Mouse (Mus musculus) myocyte (in vitro differentiated cells): Measurements from ENCODE around the gene Sos1.

Experiments used
- CEBPB ChIP-seq: IDR thresholded peaks from 2 replicates; pipeline ENCODE4 v1.6.1; 2011; ENCODE audit warnings: mild to moderate bottlenecking, moderate library complexity; ENCODE audit not compliant: poor library complexity, insufficient read depth, severe bottlenecking
- E2F4 ChIP-seq: IDR thresholded peaks from one replicate; pipeline ENCODE4 v1.6.1; 2011; ENCODE audit warnings: mild to moderate bottlenecking, control low read depth, moderate library complexity; ENCODE audit not compliant: insufficient read depth
- MAX ChIP-seq: IDR thresholded peaks from one replicate; pipeline ENCODE4 v1.6.1; 2011; ENCODE audit warnings: low read depth, mild to moderate bottlenecking, control low read depth
- MYOD1 ChIP-seq, 3 experiments: IDR thresholded peaks; one replicate each; pipeline ENCODE4 v1.6.1; 2011; ENCODE audit warnings: control low read depth in 2 of 3, low read depth in 2 of 3, mild to moderate bottlenecking in 2 of 3, moderate library complexity in 1 of 3; ENCODE audit not compliant: insufficient read length in 2 of 3, control insufficient read depth in 1 of 3
- MYOG ChIP-seq, 3 experiments: IDR thresholded peaks; one replicate each; pipeline ENCODE4 v1.6.1; 2011; ENCODE audit warnings: control low read depth in 2 of 3, low read depth in 2 of 3, mild to moderate bottlenecking in 2 of 3; ENCODE audit not compliant: insufficient read length in 2 of 3, control insufficient read depth in 1 of 3, insufficient read depth in 1 of 3
- POLR2A ChIP-seq: IDR thresholded peaks from one replicate; pipeline ENCODE4 v1.6.1; 2011; ENCODE audit warnings: low read depth, mild to moderate bottlenecking, control low read depth, moderate library complexity; ENCODE audit not compliant: insufficient read length
- REST ChIP-seq: IDR thresholded peaks from one replicate; pipeline ENCODE4 v1.6.1; 2011; ENCODE audit warnings: mild to moderate bottlenecking, control low read depth, moderate library complexity; ENCODE audit not compliant: insufficient read depth, insufficient read length
- TCF12 ChIP-seq: IDR thresholded peaks from one replicate; pipeline ENCODE4 v1.6.1; 2011; ENCODE audit warnings: mild to moderate bottlenecking, control low read depth; ENCODE audit not compliant: poor library complexity, insufficient read depth, severe bottlenecking
- USF1 ChIP-seq: IDR thresholded peaks from one replicate; pipeline ENCODE4 v1.6.1; 2011; ENCODE audit warnings: low read depth, mild to moderate bottlenecking, control low read depth, moderate library complexity

GRCm38 (mm10) chr17:80523231-80523630, 43.0 kb upstream of the Sos1 start:
- TF ChIP-seq TCF12, result no peak
- no peak for TF ChIP-seq MAX
- no peak for TF ChIP-seq MYOG (IDR thresholded peaks at IDR 0.05; ENCODE audit: control insufficient read depth in 1 of 3, insufficient read depth in 1 of 3, insufficient read length in 2 of 3, low read depth in 2 of 3)
- no peak for TF ChIP-seq POLR2A
- TF ChIP-seq REST, result no peak
- TF ChIP-seq USF1, result no peak
- no peak for TF ChIP-seq CEBPB
- no peak for TF ChIP-seq MYOD1 (IDR thresholded peaks at IDR 0.05; ENCODE audit: control insufficient read depth in 1 of 3, insufficient read length in 2 of 3, low read depth in 2 of 3)
- TF ChIP-seq E2F4, result no peak
